Mouse (Mus musculus) kidney, adult 2 months (tissue): Measurements from ENCODE around the gene Cd80. TPM values are rescaled to one million over a fixed set of nuclear protein-coding genes. Genes with fewer than 3 reads are reported as not detected.

Experiments
- DNase-seq: peaks from one replicate; pipeline ENCODE4 v3.0.0; 2021
- H3K27ac ChIP-seq: fragments of 200-500 bp; 2 replicates; pipeline ENCODE4 v1.5.1; 2012; ENCODE audit warnings: low read depth, low read length, control low read depth, inconsistent platforms; ENCODE audit not compliant: insufficient read depth
- H3K27me3 ChIP-seq: fragments of 200-500 bp; replicated peaks from 2 replicates; pipeline ENCODE4 v1.6.1; 2012; ENCODE audit warnings: mild to moderate bottlenecking, moderate library complexity, low read length, inconsistent platforms; ENCODE audit not compliant: control insufficient read depth, insufficient read depth
- H3K36me3 ChIP-seq: fragments of 200-500 bp; 2 replicates; pipeline ENCODE4 v1.6.1; 2012; ENCODE audit warnings: mild to moderate bottlenecking, moderate library complexity, low read length, inconsistent platforms; ENCODE audit not compliant: control insufficient read depth, insufficient read depth
- H3K4me1 ChIP-seq: fragments of 200-500 bp; 2 replicates; pipeline ENCODE4 v1.6.1; 2011; ENCODE audit warnings: low read length; ENCODE audit not compliant: control insufficient read depth, insufficient read depth
- H3K4me3 ChIP-seq: fragments of 200-500 bp; 2 replicates; pipeline ENCODE4 v1.5.1; 2011; ENCODE audit warnings: mild to moderate bottlenecking, low read depth, low read length, control low read depth; ENCODE audit not compliant: insufficient read depth
- CTCF ChIP-seq: fragments of 200-500 bp; conservative IDR thresholded peaks from 2 replicates; pipeline ENCODE4 v1.5.1; 2011; ENCODE audit warnings: low read depth, mild to moderate bottlenecking, control low read depth, low read length, moderate library complexity, mixed read lengths; ENCODE audit not compliant: insufficient read depth, insufficient read length
- POLR2A ChIP-seq: fragments of 200-500 bp; IDR thresholded peaks from one replicate; pipeline ENCODE4 v1.6.1; 2011; ENCODE audit warnings: low read depth, low read length, control low read depth
- WGBS: fragments of 180-500 bp; shearing (Covaris S2); methylation state at CpG from one replicate; pipeline ENCODE4 v1.1.7; 2018; 5-methylcytosine and 5-hydroxymethylcytosine counted together
- polyA plus RNA-seq: library from polyadenylated mRNA; depleted of rRNA; stranded (reverse); fragments of >200 nt; gene quantifications from 2 replicates; pipeline ENCODE4 v1.2.3, GENCODE M21; 2012

The Cd80 gene
- polyA plus RNA-seq, 1 experiment: 0.23 TPM

- DNase-seq: no peak
- Histone ChIP-seq H3K36me3 (no peaks in the 10 kb centered on the region), H3K4me3 (peak overlapping the region; percentile 50), H3K27ac (peak overlapping the region; percentile 31; the same call in 1 of the 2 replicates), H3K27me3 (no peaks in the 10 kb centered on the region), H3K4me1 (0 out of 2 replicates have a peak, but pooled peaks cover 2% of the 10 kb centered on the region)
- TF ChIP-seq CTCF (no peak), POLR2A (no peak)
- 43% methylated on average over 13 of the region's 13 CpGs for WGBS
Observed at GRCm38 (mm10) chr16:38431446-38432185, 23.7 kb upstream of the Cd80 start.

DNA sequence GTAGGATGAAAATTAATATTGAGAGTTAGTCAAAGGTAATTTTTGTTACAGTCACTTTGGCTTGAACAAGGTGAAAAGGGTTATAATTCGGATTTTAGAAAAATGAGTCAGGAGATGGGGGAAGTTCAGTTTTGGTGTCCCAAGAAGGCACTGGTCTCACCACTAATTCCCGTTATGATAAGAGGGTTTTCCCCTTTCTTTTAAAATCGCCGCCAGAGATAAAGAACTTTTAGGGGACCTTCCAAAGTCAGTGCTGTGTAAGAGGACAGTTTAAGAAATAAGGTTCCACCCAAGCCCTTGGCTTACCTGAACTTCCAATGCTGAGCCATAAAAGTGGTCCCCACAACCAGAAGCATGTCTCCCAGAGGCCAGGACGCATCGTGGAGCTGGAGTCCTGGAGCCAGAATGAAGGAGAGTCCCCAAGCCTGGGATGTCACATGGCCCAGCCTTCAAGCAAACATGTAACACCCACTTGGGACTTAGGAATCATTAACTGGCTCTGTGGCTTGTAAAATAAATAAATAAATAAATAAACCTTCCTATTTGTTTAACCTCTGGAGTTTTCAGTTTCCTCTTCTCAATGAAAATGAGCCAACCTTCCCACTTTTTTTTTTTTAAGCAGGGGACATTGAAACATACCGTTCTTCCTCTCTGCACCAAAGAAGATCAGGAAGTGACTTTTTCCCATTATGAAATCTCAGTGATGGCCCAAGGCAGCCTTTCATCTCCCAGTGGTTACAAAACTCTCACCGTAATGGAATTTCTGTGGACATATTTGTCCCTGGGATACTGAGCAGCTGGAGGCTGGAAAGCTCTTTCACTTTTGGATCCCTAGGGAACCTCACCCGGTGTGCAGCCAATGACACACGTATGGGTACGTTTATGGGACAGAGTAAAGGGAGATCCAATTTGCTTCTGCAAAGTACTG is 22.6 kb upstream of the Cd80 start, which contains the start of gene Pla1a:
TSS of gene Pla1a (minus strand) at position 648 of the 928 bp plus-strand sequence.
- WGBS: 50% methylated on average over 11 of the region's 11 CpGs
- Histone ChIP-seq H3K27ac (peak within 1 kb of the TSS; percentile 61; the same call in 1 of the 2 replicates), H3K4me3 (peak within 1 kb of the TSS; percentile 50), H3K27me3 (no peaks in the 10 kb centered on the region), H3K4me1 (0 out of 2 replicates have a peak, but pooled peaks cover 2% of the 10 kb centered on the region), H3K36me3 (no peaks in the 10 kb centered on the region)
- TF ChIP-seq POLR2A (no peak), CTCF (no peak)
- DNase-seq: peak; percentile 52

DNA sequence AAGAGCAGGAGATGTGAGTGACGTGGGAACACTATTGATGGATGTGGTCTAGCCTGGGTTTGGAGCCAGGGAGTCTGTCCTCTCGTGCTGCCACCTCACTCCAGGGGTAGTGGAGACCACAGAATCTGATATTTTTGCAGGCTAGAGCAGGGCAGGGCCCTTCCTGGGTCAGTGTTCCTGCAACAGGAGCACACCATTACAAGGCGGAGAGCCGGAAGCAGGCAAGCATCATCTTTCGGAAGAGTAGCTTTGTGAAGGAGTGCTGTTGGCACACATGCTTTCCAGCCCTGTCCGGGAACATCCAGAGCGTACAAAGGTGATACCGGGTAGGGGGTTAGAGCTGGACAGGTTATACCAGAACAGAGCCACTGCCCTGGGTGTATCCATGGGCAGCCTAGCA is 21.8 kb upstream of the Cd80 start:
- Histone ChIP-seq H3K27ac (peak overlapping the region; percentile 61; the same call in 1 of the 2 replicates), H3K27me3 (no peaks in the 10 kb centered on the region), H3K4me1 (0 out of 2 replicates have a peak, but pooled peaks cover 2% of the 10 kb centered on the region), H3K4me3 (no peak overlapping the region), H3K36me3 (no peaks in the 10 kb centered on the region)
- no peak for DNase-seq
- TF ChIP-seq POLR2A: no peak
- no peak for TF ChIP-seq CTCF
- 88% methylated on average over 8 of the region's 8 CpGs for WGBS

DNA sequence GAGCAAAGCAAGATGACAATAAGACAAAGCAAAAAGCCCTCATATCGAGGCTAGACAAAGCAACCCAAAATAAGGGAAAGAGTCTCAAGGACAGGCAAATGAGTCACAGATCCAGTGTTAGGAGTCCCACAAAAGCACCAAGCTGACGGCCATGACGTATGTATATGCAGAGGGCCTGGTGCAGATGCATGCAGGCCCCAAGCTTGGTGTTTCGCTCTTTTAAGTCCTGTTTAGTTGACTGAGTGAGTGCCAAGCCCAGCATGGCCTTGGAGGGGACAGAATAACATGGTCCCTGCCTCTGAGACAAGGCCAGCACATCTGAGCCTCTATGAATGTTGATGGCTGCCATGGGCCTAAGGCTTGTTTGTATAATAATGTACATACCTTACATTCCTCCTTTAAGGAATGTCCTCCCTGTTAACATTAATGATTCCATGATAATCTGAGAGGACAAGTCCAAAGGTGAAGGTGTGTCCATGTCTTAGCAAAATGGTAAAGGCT is 21.0 kb upstream of the Cd80 start:
- no peaks in the 10 kb centered on the region for H3K27me3 ChIP-seq
- H3K4me3 ChIP-seq: no peak overlapping the region
- DNase-seq: no peak
- TF ChIP-seq POLR2A (no peak), CTCF (no peak)
- H3K27ac ChIP-seq: peak overlapping the region; percentile 42; the same call in 1 of the 2 replicates
- H3K4me1 ChIP-seq: 0 out of 2 replicates have a peak, but pooled peaks cover 2% of the 10 kb centered on the region
- 93% methylated on average over 4 of the region's 4 CpGs for WGBS
- no peaks in the 10 kb centered on the region for H3K36me3 ChIP-seq

DNA sequence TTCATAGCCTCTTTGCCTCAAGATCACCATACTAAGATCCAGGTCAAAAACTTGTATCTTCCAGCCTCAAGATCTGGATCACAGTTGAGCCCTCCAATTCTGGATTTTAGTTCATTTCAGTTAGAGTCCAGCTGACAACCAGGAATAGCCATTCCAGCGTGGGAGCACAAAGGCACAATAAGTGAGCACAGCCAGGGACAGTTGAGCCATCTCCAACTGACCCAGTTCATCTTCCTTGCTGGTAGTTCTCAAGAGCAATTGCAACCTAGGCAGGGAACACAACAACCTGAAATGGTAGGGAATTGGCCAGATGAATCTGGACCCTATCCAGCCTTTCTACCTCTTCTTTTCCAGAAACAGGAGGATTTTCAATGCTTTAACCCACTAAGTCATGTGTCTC is 16.2 kb upstream of the Cd80 start:
- no peaks in the 10 kb centered on the region for H3K27me3 ChIP-seq
- H3K4me3 ChIP-seq: no peak overlapping the region
- no peaks in the 10 kb centered on the region for H3K4me1 ChIP-seq
- no peak overlapping the region for H3K27ac ChIP-seq
- DNase-seq: no peak
- TF ChIP-seq CTCF (no peak), POLR2A (no peak)
- no peaks in the 10 kb centered on the region for H3K36me3 ChIP-seq
- WGBS: 98% methylated on average over 1 of the region's 1 CpGs

- TF ChIP-seq POLR2A (no peak), CTCF (no peak)
- Histone ChIP-seq H3K27me3 (no peaks in the 10 kb centered on the region), H3K4me3 (no peak overlapping the region), H3K4me1 (no peaks in the 10 kb centered on the region), H3K27ac (no peak overlapping the region), H3K36me3 (no peaks in the 10 kb centered on the region)
- no peak for DNase-seq
- WGBS: 71% methylated on average over 6 of the region's 6 CpGs
Observed at GRCm38 (mm10) chr16:38440403-38440802, 15.0 kb upstream of the Cd80 start.
